Mouse (Mus musculus): ENCODE measurements around the gene Alox12e.

- TF ChIP-seq POLR2A (IDR thresholded peaks at IDR 0.05; ENCODE audit: insufficient read depth, low read depth, low read length) (no peak), CTCF (IDR thresholded peaks at IDR 0.05) (no peak), EP300 (IDR thresholded peaks at IDR 0.05; ENCODE audit: insufficient read depth, low read depth, low read length) (no peak)
Observed at GRCm38 (mm10) chr11:70283666-70284065, 38.8 kb downstream of the Alox12e start.

Data from heart, adult 2 months (tissue).